Mouse (Mus musculus) limb, embryonic 15.5 days (tissue): ENCODE results near the gene Hist1h2bc. TPM values are rescaled to one million over a fixed set of nuclear protein-coding genes. Genes with fewer than 3 reads are reported as not detected.

Experiments
- ATAC-seq: fragments of 200-750 bp; cut with Nextera tagmentation; 2 replicates; pipeline ENCODE4 v1.8.0; 2017; ENCODE audit warnings: low read depth, moderate TSS enrichment; ENCODE audit not compliant: insufficient number of reproducible peaks, low FRiP score, low TSS enrichment
- H3K27ac ChIP-seq: fragments of 300-500 bp; sonication (generic); 2 replicates; pipeline ENCODE4 v1.5.1; 2015; ENCODE audit warnings: moderate library complexity, mild to moderate bottlenecking, inconsistent platforms
- H3K27me3 ChIP-seq: fragments of 300-500 bp; sonication (generic); 2 replicates; pipeline ENCODE4 v1.6.1; 2015; ENCODE audit warnings: inconsistent platforms
- H3K36me3 ChIP-seq: fragments of 300-500 bp; sonication (generic); 2 replicates; pipeline ENCODE4 v1.6.1; 2015; ENCODE audit warnings: inconsistent platforms
- H3K4me1 ChIP-seq: fragments of 300-500 bp; sonication (generic); 2 replicates; pipeline ENCODE4 v1.6.1; 2015; ENCODE audit warnings: inconsistent platforms
- H3K4me2 ChIP-seq: fragments of 300-500 bp; sonication (generic); 2 replicates; pipeline ENCODE4 v1.6.1; 2015; ENCODE audit warnings: mild to moderate bottlenecking, inconsistent platforms
- H3K4me3 ChIP-seq: fragments of 300-500 bp; sonication (generic); 2 replicates; pipeline ENCODE4 v1.5.1; 2015; ENCODE audit warnings: mild to moderate bottlenecking, inconsistent platforms
- H3K9ac ChIP-seq: fragments of 300-500 bp; sonication (generic); 2 replicates; pipeline ENCODE4 v1.6.1; 2015; ENCODE audit warnings: inconsistent platforms
- H3K9me3 ChIP-seq: fragments of 300-500 bp; sonication (generic); 2 replicates; pipeline ENCODE4 v1.6.1; 2016; ENCODE audit warnings: inconsistent platforms
- WGBS: fragments of 180-500 bp; shearing (Covaris S2); methylation state at CpG from one replicate; pipeline ENCODE4 v1.1.7; 2015; 5-methylcytosine and 5-hydroxymethylcytosine counted together
- polyA plus RNA-seq: library from polyadenylated mRNA; unstranded; fragments of >200 nt; fragmentation: Nextera tagmentation; extraction: Ambion mirVana; gene quantifications from 2 replicates; pipeline ENCODE4 v1.2.1, GENCODE M21; 2015

The Hist1h2bc gene
- polyA plus RNA-seq, 1 experiment from 2014 or later, result 47.2 TPM

DNA sequence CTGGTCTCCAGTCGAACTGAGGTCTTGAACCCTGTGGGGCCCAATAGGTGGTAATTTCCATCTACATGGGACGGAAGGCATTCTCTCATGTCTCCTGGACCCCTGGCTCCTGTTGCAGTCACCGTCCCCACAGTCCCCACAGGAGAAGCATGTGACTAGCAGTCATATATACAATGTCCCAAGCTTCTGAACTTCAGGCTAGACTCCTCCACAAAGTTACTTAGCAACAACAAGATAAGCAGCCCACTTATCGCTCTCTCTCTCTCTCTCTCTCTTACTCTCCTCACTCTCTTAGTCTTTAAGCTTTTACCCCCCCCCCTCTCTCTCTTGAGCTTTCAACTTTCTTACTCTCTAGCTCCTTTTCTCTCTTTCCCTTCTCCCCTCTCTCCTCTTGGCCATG lies 40.2 kb downstream of the Hist1h2bc start:
- no peaks in the 10 kb centered on the region for H3K9me3 ChIP-seq
- no peaks in the 10 kb centered on the region for H3K36me3 ChIP-seq
- H3K27me3 ChIP-seq, result no peaks in the 10 kb centered on the region
- H3K27ac ChIP-seq, result no peak overlapping the region
- no peak overlapping the region for H3K4me3 ChIP-seq
- no peak for ATAC-seq
- no peak overlapping the region for H3K9ac ChIP-seq
- H3K4me2 ChIP-seq, result no peak overlapping the region
- 88% methylated on average over 4 of the region's 4 CpGs for whole genome bisulfite sequencing
- H3K4me1 ChIP-seq, result no peaks in the 10 kb centered on the region

DNA sequence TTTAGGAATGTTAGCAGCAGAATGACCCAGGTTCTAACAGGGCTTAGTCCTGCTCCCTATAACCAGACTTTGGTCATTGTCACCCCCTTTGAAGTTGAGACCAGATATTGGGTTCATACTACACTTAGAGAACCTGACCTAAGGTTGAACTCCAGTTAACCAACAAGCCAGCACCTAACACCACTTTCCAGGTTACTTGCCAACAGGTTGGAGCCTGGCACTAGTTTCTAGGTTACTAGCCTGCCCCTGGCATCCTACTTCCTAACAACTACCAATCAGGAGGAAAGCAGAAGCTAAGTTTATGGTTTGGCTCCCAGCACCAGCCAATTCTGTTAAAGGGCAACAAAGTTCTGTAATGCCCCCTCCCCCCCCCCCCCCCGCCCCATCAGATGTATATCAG lies 41.2 kb downstream of the Hist1h2bc start:
- no CpG with 5 or more reads among the region's 1 CpGs for WGBS
- no peaks in the 10 kb centered on the region for H3K4me1 ChIP-seq

DNA sequence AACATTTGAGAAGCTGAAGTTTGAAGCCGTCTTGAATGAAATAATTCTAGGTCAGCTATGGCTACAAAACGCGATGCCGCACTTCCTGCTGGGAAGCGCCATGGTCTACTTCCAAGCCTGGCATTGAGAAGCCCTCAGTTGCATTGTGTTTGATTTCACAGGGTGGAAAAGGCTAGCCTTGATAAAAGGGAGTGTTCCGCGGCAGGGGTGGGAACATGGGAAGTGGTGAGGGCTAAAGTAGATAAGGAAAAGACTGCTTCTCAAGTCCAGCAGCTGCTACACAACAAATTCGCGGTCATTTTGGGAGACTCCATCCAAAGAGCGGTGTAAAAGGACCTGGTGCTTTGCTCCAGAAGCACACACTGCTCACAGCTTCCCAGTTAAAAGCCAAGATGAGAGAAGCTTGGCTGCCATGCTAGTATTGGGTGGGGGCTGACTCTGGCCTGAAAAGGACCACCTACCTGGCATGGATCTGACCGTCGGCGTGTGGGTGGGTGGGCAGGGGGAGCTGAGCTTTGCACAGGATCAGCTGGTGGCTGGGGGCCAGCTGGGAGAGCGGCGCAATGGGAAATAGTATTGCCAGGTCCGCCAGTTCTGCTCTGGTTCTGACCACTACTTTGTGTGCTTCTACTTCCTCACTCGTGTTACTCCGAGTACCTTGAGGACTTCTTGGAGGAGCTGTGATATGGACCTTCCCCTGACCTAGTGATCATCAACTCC lies 44.6 kb downstream of the Hist1h2bc start:
- H3K9me3 ChIP-seq, result no peaks in the 10 kb centered on the region
- no peaks in the 10 kb centered on the region for H3K4me1 ChIP-seq
- no peak for ATAC-seq
- H3K27ac ChIP-seq, result no peak overlapping the region
- 89% methylated on average over 18 of the region's 18 CpGs for WGBS
- no peaks in the 10 kb centered on the region for H3K36me3 ChIP-seq
- no peaks in the 10 kb centered on the region for H3K27me3 ChIP-seq
- no peak overlapping the region for H3K9ac ChIP-seq
- no peak overlapping the region for H3K4me2 ChIP-seq
- H3K4me3 ChIP-seq, result no peak overlapping the region

More for the DNA sequence above, 41.2 kb downstream of the Hist1h2bc start:
- no peaks in the 10 kb centered on the region for H3K9me3 ChIP-seq
- no peak overlapping the region for H3K4me3 ChIP-seq
- H3K4me2 ChIP-seq, result no peak overlapping the region
- ATAC-seq, result no peak
- no peaks in the 10 kb centered on the region for H3K27me3 ChIP-seq
- no peak overlapping the region for H3K9ac ChIP-seq
- H3K27ac ChIP-seq, result no peak overlapping the region
- no peaks in the 10 kb centered on the region for H3K36me3 ChIP-seq

DNA sequence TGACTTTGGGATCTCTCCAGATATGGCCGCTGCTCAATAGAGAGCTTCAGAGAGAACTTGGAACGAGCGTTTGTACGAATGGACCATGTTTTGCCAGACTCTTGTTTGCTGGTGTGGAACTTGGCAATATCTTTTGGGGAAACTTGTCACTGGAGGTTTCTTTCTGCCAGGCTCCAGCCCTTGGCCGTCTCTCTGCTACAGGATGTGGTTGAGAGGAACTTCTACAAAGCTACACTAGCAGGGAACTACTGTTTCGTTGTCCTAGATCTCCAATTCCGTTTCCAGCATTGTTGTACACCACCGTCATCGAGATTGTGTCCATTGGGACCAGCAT lies 45.2 kb downstream of the Hist1h2bc start:
- no peaks in the 10 kb centered on the region for H3K9me3 ChIP-seq
- no peak overlapping the region for H3K4me2 ChIP-seq
- no peaks in the 10 kb centered on the region for H3K36me3 ChIP-seq
- no peak overlapping the region for H3K9ac ChIP-seq
- WGBS, result 87% methylated on average over 9 of the region's 9 CpGs
- H3K27ac ChIP-seq, result no peak overlapping the region
- no peaks in the 10 kb centered on the region for H3K4me1 ChIP-seq
- H3K4me3 ChIP-seq, result no peak overlapping the region
- no peak for ATAC-seq
- H3K27me3 ChIP-seq, result no peaks in the 10 kb centered on the region

DNA sequence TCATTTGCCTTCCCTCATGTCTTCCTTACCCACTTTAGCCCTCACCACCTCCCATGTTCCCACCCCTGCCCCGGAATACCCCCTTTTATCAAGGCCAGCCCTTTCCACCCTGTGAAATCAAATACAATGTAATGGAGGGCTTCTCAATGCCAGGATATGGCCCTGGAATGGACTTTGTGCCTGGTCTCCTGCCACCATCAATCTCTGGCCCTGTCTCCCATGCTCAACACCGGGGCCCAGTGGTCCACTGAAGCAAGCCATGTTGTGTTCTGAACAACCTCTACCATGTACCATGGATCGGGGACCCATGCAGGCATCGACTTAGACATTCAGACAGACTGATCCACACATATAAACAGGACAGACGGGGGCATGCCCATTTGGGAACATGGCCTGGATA lies 45.7 kb downstream of the Hist1h2bc start:
- no peak overlapping the region for H3K4me2 ChIP-seq
- H3K4me3 ChIP-seq, result no peak overlapping the region
- no peak overlapping the region for H3K9ac ChIP-seq
- no peak for ATAC-seq
- no peak overlapping the region for H3K27ac ChIP-seq
- no peaks in the 10 kb centered on the region for H3K9me3 ChIP-seq
- no peaks in the 10 kb centered on the region for H3K27me3 ChIP-seq
- no peaks in the 10 kb centered on the region for H3K4me1 ChIP-seq
- no peaks in the 10 kb centered on the region for H3K36me3 ChIP-seq
- 94% methylated on average over 5 of the region's 5 CpGs for WGBS

DNA sequence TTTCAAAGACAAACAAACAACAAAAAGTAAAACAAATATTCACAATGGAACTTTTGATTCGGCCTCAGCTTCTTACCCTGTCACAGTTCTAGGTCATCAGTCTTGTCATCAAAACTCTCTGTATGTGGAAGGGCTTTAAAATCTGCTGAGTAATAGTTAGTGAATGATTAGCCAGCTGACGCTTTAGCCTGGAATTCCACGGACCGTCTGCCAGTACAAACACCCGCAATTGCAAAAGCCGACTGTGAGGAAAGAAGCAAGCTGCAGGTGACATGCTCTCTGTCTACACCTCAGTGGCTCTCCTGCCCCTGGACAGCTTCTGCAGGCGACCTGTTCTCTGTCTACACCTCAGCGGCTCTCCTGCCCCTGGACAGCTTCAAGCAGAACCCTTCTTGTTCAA lies 46.5 kb downstream of the Hist1h2bc start:
- Histone ChIP-seq H3K27ac (no peak overlapping the region), H3K36me3 (no peaks in the 10 kb centered on the region), H3K27me3 (no peaks in the 10 kb centered on the region), H3K4me1 (no peaks in the 10 kb centered on the region), H3K9me3 (no peaks in the 10 kb centered on the region), H3K9ac (no peak overlapping the region), H3K4me2 (no peak overlapping the region), H3K4me3 (no peak overlapping the region)
- ATAC-seq, result no peak
- WGBS, result 39% methylated on average over 8 of the region's 8 CpGs

DNA sequence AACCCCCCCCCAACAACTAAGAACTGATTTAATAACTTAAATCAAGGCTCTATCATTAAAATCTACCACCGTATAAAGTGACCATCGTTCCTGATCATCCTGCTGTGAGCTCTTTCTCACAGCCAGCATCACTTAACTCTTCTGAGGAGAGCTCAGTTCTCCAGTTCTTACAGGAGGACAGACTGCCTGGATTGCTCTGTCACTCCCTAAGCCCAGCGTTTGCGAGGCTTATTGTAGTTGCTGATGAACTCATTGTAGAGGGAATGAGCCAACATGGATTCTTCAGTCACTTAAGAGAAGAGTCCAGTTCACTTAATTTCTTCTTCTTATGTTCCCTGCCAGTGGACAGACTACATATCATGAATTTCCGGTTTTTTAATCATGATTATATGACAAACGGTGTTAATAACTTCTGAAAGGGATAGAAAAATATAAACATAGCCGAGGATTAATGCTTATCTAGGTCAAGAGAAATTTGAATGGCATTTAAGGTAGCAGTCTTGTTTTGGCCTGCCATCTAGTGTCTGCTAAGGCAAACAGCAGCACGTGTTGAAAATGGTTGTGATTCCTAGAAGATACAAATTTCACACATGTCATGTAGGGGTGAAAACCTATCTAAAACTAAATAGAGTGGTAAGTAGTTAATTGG lies 48.3 kb downstream of the Hist1h2bc start:
- no peak overlapping the region for H3K27ac ChIP-seq
- 26% methylated on average over 8 of the region's 8 CpGs for WGBS
- no peaks in the 10 kb centered on the region for H3K4me1 ChIP-seq
- ATAC-seq, result no peak
- no peaks in the 10 kb centered on the region for H3K9me3 ChIP-seq
- H3K36me3 ChIP-seq, result no peaks in the 10 kb centered on the region
- H3K27me3 ChIP-seq, result no peaks in the 10 kb centered on the region
- H3K4me3 ChIP-seq, result no peak overlapping the region
- no peak overlapping the region for H3K9ac ChIP-seq
- no peak overlapping the region for H3K4me2 ChIP-seq

DNA sequence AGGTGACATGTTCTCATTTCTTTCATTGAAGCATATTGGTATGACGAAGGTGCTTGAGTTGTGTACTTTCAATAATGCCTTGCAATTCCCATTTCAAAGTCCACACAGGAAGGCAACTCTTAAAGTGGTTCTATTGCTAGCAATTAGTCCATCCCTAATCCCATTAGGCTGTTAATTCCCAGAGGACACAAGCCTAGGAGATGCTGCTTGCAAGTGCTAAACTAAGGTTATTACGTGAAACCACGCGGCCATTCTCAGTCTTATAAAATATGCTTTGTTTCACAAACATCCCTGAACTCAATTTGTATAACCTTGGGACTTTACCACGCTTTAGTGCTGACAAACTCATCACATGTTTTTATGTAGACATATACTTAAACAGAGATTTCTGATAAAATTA lies 53.1 kb downstream of the Hist1h2bc start:
- H3K9me3 ChIP-seq, result no peaks in the 10 kb centered on the region
- WGBS, result 85% methylated on average over 5 of the region's 5 CpGs
- H3K4me2 ChIP-seq, result no peak overlapping the region
- no peak overlapping the region for H3K4me3 ChIP-seq
- H3K27ac ChIP-seq, result no peak overlapping the region
- H3K4me1 ChIP-seq, result peaks cover 11% of the 10 kb centered on the region; the same call in 1 of the 2 replicates
- no peaks in the 10 kb centered on the region for H3K36me3 ChIP-seq
- no peak for ATAC-seq
- H3K9ac ChIP-seq, result no peak overlapping the region
- H3K27me3 ChIP-seq, result no peaks in the 10 kb centered on the region

DNA sequence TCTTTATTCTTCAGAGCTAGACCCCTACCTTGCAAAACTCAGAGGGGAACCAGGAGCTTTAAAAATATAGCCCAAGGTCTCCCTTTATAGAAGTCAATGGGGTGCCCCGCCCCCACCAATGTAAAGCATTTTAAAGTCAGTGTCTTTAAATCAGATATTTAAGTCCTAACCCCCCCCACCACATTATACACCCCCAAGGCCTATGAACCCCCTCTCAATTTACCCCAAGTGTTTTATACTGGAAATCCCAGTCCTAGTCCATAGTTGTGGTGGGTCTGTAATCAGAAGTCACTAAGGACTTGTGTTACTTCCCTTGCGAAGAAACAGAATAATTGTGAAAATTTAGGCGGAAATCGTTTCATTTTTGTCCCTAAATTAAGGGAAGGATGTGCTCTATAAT lies 54.0 kb downstream of the Hist1h2bc start:
- 26% methylated on average over 4 of the region's 4 CpGs for WGBS
- H3K36me3 ChIP-seq, result no peaks in the 10 kb centered on the region
- no peaks in the 10 kb centered on the region for H3K27me3 ChIP-seq
- no peak overlapping the region for H3K9ac ChIP-seq
- no peaks in the 10 kb centered on the region for H3K9me3 ChIP-seq
- peaks cover 11% of the 10 kb centered on the region; the same call in 1 of the 2 replicates for H3K4me1 ChIP-seq
- no peak for ATAC-seq
- peak overlapping the region; percentile 57 for H3K4me3 ChIP-seq
- H3K4me2 ChIP-seq, result peak overlapping the region; percentile 93
- H3K27ac ChIP-seq, result peak overlapping the region; percentile 98

DNA sequence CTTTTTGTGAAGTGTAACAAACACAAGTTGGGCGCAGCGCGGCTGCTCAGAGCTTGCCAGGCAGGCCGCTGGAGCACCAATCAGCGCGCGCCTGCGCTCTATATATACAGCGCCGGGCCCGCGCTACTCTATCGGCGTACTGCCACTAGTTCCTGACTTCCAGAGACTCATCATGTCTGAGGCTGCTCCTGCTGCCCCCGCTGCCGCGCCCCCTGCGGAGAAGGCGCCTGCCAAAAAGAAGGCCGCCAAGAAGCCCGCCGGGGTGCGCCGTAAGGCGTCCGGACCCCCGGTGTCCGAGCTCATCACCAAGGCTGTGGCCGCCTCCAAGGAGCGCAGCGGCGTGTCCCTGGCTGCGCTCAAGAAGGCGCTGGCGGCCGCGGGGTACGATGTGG lies 54.7 kb downstream of the Hist1h2bc start, which contains the start of gene Hist1h1c:
Gene Hist1h1c, plus strand, starts transcription at position 132 of the 392 bp plus-strand sequence.
- Histone ChIP-seq H3K27ac (peak within 1 kb of the TSS; percentile 98), H3K27me3 (no peaks in the 10 kb centered on the region), H3K4me1 (peaks cover 11% of the 10 kb centered on the region; the same call in 1 of the 2 replicates), H3K36me3 (no peaks in the 10 kb centered on the region), H3K4me3 (peak within 1 kb of the TSS; percentile 57), H3K4me2 (peak within 1 kb of the TSS; percentile 93), H3K9me3 (no peaks in the 10 kb centered on the region), H3K9ac (peak within 1 kb of the TSS; percentile 61)
- peak; percentile 92 for ATAC-seq
- under 1% methylated on average over 38 of the region's 38 CpGs for WGBS

DNA sequence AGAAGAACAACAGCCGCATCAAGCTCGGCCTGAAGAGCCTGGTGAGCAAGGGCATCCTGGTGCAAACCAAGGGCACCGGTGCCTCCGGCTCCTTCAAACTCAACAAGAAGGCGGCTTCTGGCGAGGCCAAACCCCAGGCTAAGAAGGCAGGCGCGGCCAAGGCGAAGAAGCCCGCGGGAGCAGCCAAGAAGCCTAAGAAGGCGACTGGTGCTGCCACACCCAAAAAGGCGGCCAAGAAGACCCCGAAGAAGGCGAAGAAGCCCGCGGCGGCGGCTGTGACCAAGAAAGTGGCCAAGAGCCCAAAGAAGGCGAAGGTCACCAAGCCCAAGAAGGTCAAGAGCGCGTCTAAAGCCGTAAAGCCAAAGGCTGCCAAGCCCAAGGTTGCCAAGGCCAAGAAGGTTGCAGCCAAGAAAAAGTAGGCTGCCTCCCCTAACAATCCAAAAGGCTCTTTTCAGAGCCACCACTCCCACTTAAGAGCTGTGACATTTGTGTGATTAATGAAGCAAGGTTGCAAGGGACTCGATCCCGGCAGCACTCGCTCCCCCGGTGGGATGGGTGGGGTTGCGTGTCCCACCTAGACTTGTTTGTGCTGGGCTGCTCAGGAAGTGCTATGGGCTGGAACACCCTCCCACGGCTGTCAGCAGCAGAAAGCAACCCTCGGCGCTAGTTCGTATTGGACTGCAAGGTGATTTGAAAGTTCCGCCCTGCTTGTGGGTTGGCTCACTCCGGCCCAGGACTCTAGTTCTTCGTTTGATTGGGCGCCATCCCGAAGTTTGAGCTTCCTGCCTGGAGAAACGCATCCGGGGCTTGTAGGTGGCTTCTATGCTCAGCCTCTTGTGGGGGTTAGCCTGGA lies 55.3 kb downstream of the Hist1h2bc start:
- H3K9ac ChIP-seq, result peak overlapping the region; percentile 61
- H3K27ac ChIP-seq, result peak overlapping the region; percentile 98
- H3K36me3 ChIP-seq, result no peaks in the 10 kb centered on the region
- no peaks in the 10 kb centered on the region for H3K27me3 ChIP-seq
- peak overlapping the region; percentile 57 for H3K4me3 ChIP-seq
- H3K9me3 ChIP-seq, result no peaks in the 10 kb centered on the region
- under 1% methylated on average over 39 of the region's 39 CpGs for WGBS
- H3K4me2 ChIP-seq, result peak overlapping the region; percentile 93
- peak; percentile 94 for ATAC-seq
- H3K4me1 ChIP-seq, result peaks cover 11% of the 10 kb centered on the region; the same call in 1 of the 2 replicates

DNA sequence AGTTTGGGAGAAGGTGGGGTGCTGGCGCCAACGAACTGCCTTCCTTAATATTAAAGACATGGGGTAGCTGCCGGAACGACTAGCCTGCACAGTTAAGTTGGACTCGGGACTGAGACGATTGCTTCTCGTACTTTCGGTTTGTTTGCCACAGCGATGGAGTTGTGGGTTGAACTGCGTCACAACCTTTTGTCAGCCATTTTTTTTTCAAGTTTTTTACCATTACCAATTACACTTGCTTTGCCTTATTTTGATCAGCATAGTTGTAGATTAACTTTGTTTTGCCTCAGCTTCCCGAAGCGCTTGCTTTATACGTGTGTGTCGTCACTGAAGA lies 55.9 kb downstream of the Hist1h2bc start:
- H3K9me3 ChIP-seq, result no peaks in the 10 kb centered on the region
- H3K27ac ChIP-seq, result peak overlapping the region; percentile 98
- WGBS, result under 1% methylated on average over 14 of the region's 14 CpGs
- peak; percentile 26 for ATAC-seq
- H3K36me3 ChIP-seq, result no peaks in the 10 kb centered on the region
- peak overlapping the region; percentile 93 for H3K4me2 ChIP-seq
- H3K27me3 ChIP-seq, result no peaks in the 10 kb centered on the region
- peaks cover 11% of the 10 kb centered on the region; the same call in 1 of the 2 replicates for H3K4me1 ChIP-seq
- H3K4me3 ChIP-seq, result peak overlapping the region; percentile 57
- H3K9ac ChIP-seq, result peak overlapping the region; percentile 61
